Mouse (Mus musculus) brain, embryonic 18.5 days (tissue): ENCODE measurements around the gene Rpl34.

Experiments
- DNase-seq: peaks from one replicate; pipeline ENCODE4 v3.0.0-alpha.2; 2012; ENCODE audit warnings: low read depth, low spot score

Gene Rpl34

DNA sequence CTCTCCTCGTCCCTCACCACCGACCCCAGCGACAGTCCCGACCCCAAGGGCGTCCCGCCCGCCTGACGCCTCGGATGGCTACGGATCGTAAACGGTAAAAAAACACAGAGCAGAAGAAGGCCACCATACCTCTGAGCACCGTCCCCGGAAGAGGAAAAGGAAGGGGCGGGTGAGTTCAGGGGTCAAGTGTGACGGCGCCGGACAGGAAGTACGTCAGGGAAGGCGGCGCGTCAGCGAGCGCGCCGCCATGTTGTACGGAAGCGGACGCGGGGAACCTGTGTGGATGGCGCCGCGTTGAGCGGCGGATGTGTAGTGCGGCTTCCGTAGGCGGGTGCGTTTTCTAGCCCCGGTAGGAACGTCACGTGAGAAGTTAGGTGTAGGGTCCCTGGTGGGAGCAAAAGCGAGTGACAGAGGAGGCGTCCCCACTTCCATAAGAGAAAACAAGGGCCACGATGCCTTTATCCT, at the start of gene Rpl34:
Gene Rpl34, minus strand, starts transcription at position 210 of the 465 bp plus-strand sequence.
- peak; percentile 94 for DNase-seq

DNA sequence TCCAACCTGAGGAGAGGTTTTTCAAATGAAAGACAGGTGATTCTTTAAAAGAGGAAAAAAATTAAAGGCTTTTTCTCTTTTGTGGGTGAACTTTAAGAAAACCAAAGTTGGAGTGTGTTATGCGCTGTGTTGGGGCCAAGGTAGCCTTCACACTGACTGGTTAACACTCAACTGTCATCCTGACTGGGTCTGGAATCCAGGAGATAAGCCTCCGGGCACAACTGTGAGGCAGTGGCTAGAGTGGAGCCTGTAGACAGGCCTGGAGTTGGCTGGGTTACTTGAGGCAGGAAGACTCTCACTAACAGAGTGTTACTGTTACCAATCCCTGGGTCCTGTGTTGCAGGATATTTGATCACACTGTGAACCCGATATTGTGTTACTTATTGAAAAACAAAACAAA, 38.0 kb upstream of the Rpl34 start:
- DNase-seq: no peak

DNA sequence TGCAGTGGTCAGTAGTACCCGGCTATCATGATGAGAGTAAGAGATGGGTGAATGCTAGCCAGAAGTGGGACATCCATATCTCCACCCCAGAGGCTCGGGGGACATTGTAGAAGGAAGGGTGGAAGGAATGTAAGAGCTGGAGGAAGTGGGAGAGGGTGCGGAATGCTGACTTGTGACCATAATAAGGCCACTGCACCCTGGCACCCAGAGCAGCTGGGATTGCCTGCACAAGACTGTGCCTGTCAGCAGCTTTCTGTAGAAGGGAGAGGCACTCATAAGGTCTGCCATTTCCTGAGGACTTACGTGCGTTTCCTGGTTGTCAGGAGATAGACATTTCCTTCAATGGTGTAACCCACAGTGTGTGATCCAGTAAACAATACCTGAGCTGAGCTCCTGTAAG, 33.9 kb upstream of the Rpl34 start:
- no peak for DNase-seq

DNA sequence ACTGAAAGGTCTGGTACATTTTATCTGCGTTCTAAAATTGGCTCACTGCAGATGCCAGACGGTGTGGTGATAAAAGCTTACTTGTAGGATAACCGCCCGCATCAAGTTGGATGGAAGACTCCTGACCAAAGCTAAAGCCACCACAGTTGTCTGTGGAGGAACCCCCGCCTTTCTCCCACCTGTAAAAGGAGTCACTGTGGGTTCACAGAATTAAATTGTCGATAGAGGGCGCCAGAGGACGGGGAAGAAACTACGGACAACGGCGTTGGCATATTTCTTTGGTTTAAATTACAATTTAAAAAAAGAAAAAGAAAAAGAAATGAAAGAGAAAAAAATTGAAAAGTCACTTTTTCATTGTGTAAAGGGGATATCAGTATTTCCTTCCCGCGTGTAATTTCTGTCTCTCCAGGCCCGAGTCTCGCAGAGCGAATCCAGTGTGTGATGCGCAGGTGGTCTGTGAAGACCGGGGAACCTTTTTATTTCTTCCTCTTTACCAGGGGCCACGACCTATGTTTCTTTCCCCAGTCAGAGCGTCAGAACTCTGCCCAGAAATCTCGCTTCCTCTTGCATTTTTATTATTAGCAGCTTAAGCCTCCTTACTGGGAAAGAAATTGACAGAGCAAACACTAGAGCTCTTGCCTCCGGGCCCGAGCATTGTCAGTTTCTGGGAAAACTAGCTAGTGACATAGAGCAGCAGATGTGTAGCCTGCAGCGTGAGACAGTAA, 30.7 kb upstream of the Rpl34 start:
- no peak for DNase-seq

DNA sequence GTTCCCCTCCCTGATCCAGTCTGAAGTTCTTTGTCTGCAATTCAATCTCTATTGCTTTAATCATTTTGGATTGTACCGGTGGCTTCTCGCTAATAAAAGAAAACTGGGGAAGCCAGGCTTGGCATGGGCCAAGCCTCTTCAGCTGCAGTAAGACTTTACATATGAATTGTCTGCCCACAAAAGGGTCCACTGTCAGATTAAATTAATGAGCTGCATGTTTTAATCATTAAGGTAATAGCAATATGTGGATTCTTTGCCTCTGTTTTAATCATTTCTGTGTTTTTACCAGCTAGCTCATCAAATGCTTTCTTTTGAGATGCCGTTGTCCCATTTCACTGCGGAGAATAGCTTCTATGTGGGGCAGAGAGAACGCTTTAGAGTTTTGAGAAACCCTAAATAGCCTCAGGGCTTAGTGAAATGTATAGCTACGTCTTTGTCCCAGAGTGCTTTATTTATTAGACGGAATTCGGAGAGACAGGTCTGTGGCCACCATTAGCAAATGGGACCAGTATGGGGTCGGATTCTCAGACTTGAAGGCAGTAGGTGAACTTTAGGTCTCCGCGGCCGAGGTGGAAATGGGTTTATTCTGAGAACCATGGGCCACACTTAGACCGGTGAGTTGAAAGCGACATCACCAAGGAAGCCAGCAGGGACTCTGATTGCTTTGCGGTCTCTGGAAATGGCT, 28.1 kb upstream of the Rpl34 start:
- DNase-seq: no peak

DNA sequence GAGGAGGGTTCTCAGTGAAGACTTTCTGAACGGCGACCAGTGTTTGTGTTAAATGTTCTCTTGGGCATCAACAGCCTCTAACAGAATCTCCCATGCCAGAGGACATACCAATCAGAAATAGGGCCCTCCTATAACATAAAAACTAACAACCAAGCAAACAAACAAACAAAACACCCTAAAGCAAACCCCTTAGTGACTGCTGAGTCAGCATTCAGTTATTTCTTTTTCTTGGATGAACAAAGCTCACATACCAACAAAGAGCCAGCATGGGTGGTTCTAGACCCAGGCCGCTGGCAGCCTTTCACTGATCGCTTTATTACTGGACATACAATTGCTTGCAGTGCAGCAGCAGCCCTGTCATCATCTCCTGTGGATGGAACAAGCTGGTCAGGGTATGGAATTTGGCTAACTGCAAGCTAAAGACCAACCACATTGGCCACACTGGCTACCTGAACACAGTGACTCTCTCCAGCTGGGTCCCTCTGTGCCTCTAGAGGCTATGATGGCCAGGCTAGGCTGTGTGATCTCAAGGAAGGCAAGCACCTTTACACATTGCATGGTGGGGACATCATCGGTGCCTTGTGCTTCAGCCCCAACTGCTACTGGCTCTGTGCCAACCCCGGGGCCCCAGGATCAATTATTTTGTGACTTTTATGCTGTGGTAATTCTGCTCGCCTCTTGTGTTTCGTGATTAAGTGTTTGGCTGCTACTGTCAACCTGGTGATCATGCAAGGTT, 27.1 kb upstream of the Rpl34 start:
- DNase-seq: no peak

DNA sequence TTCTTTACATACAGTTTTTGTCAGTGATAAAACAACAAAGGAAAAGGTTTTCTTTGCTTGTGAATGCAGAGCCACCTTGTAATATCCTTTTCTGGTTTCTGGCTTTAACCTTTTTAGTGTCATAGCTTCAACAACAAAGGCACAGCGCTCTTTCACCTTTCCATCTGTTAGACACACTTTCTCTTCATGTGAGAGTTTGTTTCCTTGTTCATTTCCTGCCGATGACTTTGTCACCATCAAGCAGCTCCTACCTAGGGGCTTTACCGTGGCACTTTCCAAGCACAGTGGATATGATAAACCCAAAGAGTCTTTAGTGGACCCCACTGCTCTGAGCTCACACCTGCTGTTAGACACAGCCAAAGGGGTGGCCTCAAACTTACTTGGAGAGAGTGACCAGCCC, 19.0 kb upstream of the Rpl34 start:
- DNase-seq: no peak

DNA sequence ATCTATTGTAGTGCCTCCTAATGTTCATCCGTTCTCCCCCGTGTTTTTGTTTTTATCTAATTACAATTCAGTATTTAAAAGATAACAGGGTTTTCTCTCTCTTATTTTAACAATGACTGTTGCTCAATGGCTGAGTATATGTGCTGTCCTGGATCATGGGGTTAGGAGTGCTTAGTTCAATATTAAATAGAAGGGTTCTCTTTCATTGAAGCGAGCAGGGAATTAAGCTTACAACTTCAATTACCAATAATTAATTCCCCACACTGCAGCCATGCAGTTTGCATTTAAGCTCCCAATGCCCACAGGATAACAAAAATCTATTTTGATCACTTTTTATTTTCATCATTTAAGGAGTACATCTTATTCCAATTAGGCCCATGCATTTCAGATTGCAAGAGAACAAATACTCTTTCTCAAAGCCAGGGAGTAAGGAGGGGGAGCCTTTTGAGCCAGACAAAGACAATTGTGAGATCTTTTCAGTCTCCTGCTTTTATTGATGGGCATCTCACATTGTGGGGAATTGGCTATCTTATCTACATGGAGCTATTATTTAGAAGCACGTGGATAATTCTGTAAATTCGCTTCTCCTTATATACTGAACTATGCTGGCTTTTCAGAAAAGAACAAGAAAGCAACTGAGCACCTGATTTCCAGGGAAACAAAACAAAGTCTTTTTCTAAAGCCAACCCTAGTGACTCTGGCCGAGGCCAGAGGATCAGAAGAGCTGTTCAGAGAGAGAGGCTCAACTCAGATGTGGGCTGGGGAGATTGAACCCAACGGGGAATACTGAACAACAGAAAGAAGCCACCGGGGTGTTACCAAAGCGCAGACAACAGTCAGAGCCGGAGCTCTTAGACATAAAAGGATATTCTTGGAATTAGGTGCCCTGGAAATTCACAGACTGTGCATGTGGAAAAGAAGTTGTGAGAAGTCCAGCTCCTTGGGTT, 16.7 kb upstream of the Rpl34 start:
- DNase-seq: no peak

DNA sequence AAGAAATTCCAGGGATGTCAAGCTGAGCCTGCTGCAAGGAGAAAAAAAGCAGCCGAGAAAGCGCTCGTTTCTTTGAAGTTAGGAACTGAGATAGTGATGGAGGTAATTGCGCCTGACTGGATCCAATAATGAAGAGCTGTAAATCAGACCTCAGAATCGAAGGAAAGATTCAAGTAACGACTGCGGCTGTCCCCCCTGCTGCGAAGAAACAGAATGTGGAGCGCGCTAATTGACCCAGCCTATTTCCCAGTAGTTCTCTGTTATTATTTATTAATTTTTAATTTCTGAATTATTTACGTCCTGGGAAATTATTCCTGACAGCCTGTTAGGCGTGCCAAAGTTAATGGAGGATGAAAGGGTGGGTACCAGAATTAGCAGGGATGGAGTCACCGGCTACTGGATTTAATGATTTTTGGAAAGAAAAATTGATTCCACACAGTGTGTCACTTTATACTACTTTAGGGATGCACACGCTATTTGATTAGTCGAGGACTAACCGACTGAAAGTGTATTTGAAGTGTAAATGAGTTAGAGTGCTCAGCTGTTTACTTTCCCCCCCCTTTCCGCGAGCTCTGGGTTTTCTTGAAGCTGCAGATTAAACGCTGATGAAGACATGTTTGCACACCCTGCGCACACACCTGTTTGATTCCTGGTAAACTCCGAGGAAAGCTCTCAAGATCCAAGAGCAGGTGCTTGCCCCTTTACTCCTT, 7.6 kb upstream of the Rpl34 start:
- no peak for DNase-seq

DNA sequence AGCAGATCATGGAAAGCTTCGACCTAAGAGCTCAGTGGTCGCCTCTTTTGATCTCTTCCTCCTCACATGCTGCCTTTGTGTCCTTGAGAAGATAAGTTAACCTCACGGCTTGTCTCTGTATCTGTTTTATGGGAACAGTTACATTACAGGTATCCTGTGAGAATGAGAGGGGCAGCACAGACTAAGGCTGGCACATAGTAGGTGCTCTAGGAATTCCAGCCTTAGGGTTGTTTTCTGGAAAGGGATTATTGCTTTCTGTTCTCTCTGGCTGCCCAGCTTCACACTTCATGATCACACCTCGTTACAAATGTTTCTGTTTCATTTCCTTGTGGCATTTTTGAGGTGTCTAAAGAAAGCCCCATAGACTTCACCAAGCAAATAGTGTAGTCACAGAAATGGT, 6.6 kb upstream of the Rpl34 start:
- DNase-seq: no peak

DNA sequence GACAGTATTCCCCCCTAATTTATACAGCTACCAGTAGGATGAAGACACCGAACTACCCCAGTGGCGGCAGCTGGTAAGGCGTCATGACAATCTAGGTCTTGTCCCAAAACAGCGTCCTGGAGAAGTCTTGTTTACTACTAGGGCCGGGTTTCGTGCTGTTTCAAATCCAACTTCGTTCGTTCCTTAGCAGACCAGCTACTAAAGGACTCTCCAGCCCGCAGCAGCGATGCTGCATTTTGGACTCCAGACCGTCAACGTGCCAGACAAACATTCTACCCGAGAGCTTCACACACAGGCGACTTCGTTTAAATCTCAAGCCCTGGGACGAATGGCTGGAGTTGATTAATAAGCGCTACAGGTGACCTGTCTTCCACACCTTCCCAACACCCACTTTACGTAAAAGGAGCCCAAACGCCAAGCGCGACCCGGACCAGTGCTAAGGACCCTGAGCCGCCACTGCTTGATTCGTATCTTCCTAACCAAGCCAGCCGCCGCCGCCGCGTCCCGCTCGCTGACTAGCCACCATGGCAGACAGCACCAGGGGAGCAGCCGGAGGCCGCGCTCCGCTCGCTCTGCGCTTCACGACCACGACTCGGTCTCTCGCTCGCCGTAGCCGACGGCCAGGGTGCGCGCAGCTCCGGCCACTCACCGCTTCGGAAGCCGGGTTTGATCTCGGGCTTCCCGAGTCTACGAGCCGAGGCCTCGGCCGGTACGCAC, 568 bp downstream of the Rpl34 start:
- no peak for DNase-seq

DNA sequence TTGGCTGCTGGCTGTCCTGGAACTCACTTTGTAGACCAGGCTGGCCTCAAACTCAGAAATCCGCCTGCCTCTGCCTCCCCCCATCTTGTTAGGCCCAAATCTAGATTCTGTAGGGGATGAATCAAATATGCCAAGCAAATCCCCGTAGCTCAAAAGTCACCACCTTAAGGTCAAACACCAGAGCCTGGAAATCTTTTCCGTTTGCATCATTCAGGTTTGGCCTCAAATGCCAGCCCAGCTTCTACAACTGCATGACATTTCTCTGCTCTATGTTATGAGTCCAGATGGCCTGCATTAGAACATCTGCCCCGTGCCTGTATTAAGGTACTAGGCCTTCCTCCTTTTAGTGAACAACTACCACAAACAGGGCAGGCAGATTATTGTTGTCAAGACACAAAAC, 2.5 kb downstream of the Rpl34 start:
- no peak for DNase-seq

DNA sequence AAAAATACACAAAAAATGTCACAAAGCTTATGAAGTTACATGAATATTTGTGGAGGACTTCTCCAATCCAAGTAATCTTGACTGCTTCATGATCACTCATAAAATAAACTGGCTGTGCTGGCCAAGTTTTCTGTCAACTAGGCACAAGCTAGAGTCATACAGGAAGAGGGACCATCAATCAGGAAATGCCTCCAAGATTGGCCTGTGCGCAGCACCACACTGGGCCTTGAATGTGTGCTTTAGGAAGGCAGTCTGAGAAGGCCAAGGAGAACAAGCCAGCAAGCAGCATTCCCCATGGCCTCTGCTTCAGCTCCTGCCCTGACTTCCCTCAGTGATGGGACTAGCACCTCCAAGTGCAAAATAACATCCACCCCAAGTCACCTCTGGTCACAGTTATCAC, 3.2 kb downstream of the Rpl34 start:
- no peak for DNase-seq

DNA sequence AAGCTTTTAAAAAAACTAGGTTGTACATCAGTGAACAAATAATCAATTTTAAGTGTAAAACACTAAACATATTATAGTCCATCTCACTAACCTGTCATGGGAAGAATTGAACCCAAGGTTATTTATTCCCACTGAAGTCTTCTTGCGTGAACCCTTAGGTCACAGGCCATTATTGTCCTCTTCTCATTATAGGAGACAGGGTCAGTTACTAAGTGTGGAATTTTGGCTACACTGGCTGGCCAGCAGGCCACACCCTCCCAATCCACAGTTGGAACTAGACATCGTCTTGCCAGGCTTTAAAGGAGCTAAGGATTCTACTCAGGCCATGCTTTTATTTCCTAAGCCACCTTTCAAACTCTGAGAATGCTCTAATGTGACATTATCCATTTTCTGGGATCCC, 4.5 kb downstream of the Rpl34 start:
- DNase-seq: no peak

DNA sequence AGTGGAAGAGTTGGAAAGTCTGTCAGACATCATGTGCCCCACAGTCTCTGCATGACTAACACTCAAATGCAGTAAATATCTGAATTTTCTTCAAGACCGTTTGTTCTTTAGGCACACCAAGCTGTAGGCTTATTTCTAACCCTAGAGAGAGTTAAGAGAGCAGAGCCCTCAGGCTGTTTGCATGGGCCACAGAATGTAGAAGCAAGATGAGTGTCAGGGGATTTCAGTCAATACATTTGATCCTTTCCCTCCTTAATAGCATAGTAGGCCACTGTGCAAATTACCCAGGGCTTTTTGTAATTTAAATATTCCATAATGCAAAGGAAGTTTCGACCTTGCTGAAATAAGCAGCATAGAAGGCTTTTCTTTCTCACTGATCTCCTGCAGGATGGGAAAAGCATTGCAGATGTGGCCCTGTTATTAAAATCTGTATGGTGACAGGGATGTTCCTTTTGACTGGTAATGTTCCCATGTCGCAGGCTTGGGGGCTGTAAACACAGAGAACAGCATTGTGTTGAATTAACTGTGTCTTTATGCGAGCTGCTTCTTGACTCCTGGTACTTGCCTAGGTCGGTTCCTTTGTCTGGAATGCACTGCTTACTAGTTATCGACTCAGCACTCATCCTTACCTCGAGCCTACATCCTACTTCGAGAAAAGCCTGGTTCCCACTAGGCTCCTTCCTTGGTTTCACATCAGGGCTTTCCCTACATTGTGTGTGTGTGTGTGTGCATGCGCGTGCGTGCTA, 7.3 kb downstream of the Rpl34 start:
- DNase-seq: no peak

DNA sequence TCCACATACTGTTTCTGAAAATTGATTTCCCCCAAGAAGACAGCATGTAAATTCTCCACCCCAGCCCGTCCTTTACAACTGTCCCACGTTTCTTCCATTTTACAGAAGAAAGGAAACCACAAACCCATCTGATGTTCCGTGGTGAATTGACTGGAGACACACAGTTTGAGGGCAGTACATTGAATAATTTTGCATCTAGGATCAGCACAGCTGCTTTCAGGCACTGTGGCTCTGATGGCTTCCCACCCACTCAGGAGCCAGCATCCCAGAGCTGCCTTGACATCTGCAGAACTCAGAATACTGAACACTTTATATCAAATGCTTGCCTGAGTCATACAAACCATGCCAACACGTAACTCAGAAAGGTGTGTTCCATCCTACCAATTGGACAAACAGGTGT, 10.0 kb downstream of the Rpl34 start:
- DNase-seq: no peak

DNA sequence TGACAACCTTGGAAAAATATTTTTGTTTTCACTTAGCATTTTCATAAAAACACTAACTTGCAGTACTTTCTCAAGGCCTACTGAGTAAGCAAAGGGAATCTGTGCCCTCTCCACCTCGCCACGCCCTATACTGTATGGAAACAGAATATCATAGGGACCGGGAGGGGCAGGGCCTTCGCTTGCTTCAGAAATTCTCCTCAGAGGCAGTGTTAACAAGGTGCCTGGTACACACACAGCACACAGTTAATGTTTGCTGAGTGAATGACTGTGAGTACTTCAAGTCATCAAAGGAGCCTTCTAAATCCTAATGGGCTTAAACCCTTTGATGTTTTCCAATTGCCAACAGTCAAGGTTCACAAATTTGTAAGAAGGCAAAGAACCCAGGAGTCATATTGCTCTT, 11.3 kb downstream of the Rpl34 start:
- no peak for DNase-seq

DNA sequence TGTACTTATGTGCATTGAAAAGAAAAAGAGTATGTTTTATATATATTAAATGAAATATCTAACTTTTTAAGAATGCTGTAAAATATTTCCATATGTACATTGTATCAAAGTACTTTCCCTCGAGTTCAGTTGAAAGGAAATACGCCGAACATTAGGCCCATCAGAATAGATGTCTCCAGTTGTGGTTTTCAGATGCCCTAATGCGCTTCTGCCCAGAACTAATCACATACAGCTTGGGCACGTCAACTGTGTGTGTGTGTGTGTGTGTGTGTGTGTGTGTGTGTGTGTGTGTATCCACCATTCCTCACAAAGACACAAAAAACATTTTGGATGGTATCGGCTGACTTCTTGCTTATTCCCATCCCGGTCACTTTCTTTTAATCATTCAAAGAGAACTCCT, 13.6 kb downstream of the Rpl34 start:
- DNase-seq: no peak

DNA sequence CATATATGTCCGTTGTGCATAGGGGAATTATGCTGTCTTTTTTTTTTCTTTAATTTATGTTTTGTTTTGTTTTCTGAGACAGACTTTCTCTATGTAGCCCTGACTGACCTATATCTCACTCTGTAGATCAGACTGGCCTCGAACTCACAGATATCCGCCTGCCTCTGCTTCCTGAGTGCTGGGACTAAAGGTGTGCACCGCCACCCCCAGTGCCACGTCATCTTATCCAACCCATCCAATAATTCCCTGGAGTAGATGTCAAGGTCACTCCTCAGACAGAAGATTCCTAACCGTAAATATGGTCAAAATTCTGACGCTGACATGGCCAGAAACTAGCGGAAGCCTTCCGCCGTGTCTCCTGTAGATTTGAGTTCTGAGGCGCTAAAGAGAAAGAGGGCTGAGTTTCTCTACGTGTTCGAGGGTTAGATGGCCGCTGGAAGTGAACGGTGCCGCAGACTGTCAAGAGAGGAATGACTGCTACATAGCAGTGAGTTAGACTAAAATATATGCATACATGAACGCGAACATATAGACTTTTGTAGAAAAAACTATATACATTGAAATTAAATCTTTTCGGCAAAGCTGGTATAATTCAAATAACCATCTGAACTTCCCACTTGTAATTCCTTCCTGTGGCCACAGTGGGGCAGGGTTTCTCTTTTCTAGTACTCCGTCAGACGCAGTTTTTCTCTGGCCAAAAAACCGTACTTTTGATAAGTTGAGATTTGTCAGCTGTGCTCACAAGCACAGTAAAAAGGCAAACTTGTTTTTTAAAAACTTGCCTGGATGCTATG, 15.2 kb downstream of the Rpl34 start:
- DNase-seq: peak; percentile 64
